Mouse (Mus musculus) adrenal gland, postnatal 25 days (tissue): Measurements from ENCODE around the gene Trappc2. TPM values are rescaled to one million over a fixed set of nuclear protein-coding genes. Genes with fewer than 3 reads are reported as not detected.

Experiments
- DNase-seq: peaks from one replicate; pipeline ENCODE4 v3.0.0; 2021; ENCODE audit warnings: mixed read lengths
- long read RNA-seq: library from polyadenylated mRNA; stranded (forward); transcript quantifications from one replicate; pipeline ENCODE4 v2.0.0, GENCODE M21; 2021
- total RNA-seq: library from RNA; stranded (reverse); gene quantifications from 2 replicates; pipeline ENCODE4 v1.2.3, GENCODE M21; 2021

The Trappc2 gene
- total RNA-seq, result 16.5 and 18.3 TPM in 2 replicates
- long read RNA-seq, transcript Trappc2-203 (5 exons, 1,613 nt), result major isoform, 13 of 15 reads
- long read RNA-seq, partial matches to known transcripts, result 0 of 15 reads
- long read RNA-seq, other reads (novel, unspliced or antisense), result 2 of 15 reads

- no peak for DNase-seq
These were observed at the start of gene Trappc2 for GRCm38 (mm10) chrX:166440036-166440615. Gene Trappc2 (plus strand): TSS chrX:166440574.

- DNase-seq, result no peak
These were observed 46.6 kb upstream of the Trappc2 start for GRCm38 (mm10) chrX:166393753-166394152.

DNA sequence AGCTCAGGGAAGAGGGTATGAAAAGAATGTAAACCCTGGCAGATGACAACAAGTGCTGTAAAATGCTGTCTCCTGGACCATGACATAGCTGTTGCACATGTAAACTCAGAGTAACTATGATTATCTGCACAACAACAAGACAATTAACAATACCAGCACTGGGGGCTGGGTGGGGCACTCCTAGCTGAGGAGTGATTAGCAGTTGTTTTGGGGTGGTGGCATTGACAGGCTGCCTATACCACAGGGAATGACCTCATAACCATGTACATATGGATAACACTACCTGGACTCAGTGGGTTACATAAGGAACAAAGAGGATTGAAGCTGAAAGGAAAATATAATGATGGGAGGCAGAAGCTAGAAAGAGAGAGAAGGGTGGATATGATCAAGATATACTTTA is 32.5 kb upstream of the Trappc2 start:
- DNase-seq, result no peak

GRCm38 (mm10) chrX:166416196-166416595 is 24.2 kb upstream of the Trappc2 start:
- DNase-seq, result peak; percentile 3

DNA sequence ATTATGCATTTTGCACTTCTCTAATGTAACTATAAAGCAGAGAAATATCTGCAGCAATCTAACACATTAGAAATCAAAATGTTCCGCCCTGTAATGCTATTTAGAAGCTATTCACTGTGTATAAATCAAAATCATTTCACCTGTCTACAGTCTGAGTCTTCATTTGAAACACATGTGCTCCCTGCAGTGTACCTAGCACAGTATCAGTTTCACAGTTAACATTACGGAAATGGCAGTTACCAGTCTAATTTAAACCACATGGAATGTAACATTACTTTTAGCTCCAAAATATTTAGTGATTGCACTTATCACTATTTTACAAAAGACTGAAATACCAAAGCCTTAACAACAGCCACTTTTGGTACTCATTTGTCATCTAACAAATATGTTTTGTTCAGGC is 5.6 kb upstream of the Trappc2 start:
- DNase-seq, result no peak

DNA sequence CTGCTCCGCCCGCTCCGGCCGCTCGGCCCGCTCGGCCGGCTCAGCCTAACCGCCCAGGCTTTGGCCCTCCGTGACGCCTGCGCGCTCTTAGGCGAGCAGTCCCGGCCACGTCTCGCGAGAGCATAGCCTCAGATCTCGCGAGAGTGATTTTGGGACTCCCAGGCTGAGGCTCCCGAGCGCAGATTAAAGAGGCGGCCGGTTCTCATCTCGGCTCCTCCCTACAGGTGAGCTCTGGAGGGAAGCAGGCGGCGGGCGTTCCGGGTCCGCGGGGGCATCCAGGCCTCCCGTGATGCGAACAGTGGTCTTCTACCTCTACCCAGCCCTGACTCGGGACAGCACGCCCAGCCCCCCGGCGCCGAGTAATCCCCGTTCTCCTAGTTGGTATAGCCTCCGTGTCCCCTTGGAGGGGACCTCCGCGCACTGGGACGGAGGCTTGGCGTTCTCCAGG is 266 bp downstream of the Trappc2 start, which contains the start of gene Ofd1:
Ofd1 (minus strand) TSS at position 89 of the 448 bp plus-strand sequence.
- DNase-seq, result peak; percentile 86

- DNase-seq, result no peak
These were observed 4.2 kb downstream of the Trappc2 start for GRCm38 (mm10) chrX:166444552-166444951.

GRCm38 (mm10) chrX:166453532-166453931 is 13.2 kb downstream of the Trappc2 start:
- no peak for DNase-seq

DNA sequence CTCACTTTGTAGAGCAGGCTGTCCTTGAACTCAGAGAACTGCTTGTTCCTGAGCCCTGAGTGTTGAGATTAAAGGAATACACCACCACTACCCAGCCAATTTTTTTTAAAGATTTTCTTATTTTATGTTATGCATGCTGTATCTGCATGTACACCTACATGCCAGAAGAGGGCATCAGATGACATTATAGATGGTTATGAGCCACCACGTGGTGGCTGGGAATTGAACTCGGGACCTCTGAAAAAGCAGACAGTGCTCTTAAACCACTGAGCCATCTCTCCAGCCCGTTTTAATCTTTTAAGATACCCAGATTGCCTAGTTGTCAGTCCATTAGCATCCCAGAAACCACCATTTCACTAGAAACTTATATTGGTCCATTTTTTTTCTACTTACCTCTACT is 14.0 kb downstream of the Trappc2 start:
- DNase-seq, result no peak

- no peak for DNase-seq
These were observed 15.2 kb downstream of the Trappc2 start for GRCm38 (mm10) chrX:166455525-166455924.

GRCm38 (mm10) chrX:166468321-166468720 is 27.9 kb downstream of the Trappc2 start:
- no peak for DNase-seq

GRCm38 (mm10) chrX:166472612-166473011 is 32.2 kb downstream of the Trappc2 start:
- DNase-seq, result no peak

DNA sequence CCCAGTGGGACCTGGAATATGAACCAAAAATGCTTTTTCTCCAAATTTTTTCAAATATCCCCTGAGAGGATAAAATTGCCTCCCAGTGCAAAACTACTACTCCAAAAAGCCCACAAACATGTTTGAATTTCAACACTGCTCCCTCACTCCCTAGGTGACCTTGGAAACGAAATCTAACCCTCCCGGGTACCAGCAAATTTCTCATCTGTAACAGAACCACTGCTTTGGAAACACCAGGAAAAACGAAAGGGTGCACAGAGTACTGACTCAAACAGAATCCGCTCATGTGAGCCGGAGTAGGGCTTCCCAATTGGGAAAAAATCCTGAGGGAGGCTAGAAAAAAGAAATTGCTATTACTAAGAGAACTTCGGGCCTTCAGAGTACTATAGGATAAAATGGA is 37.0 kb downstream of the Trappc2 start:
- DNase-seq, result no peak

GRCm38 (mm10) chrX:166478631-166479364 is 38.4 kb downstream of the Trappc2 start:
- DNase-seq, result peak; percentile 4

GRCm38 (mm10) chrX:166479365-166479983 is 39.1 kb downstream of the Trappc2 start, which contains the start of gene Rab9:
Gene Rab9 (minus strand): TSS chrX:166479867.
- peak; percentile 94 for DNase-seq

- no peak for DNase-seq
These were observed 54.7 kb downstream of the Trappc2 start for GRCm38 (mm10) chrX:166495052-166495451.

DNA sequence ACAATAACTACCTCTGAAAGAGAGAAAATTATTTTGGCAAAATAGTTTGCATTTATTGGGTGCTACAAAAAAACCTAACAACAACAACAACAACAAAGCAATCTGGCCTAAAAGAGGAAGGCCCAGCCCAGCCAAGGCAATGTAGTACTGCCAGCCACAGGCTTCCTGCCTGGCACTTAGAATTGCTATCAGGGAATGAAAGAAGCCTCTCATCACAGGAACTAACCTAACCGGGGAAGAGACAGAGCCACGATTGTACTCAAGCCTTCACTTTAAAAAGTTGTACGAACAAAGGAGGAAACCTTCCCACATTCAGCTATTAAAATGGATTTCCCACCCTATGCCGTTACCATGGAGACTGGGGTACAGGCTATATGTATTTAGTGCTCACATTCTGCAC is 57.4 kb downstream of the Trappc2 start:
- DNase-seq, result no peak

DNA sequence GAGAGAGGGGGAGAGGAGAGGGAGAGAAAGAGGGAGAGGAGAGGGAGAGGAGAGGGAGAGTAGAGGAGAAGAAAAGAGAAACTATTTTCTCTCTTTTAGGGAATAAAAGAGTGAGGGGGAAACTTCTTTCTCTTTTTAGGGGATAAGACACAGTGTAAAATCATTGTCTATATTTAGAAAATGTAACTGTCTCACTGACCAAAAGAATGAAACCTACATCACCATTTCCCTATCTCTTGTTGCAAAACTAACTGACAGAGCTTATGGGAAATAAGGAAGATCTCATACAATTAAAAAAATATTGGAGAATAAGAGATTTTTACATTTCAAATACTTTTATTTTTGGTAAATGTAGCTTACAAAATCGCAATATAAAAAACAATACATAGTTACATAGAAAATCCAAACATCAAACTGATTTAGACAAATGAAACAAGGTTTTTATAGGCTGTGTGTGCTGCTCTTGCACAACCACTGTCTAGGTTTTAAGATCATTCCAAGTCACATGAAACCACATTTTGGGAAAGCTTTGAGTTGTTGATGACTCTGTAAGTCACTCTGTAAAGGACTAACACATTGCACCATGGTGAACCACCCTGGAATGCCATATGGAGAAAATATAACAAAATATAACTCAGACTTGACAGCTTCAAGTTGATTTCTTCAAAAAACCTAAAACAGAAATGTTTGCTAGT is 59.3 kb downstream of the Trappc2 start:
- DNase-seq, result no peak
